Mouse (Mus musculus) lung, postnatal 0 days (tissue): ENCODE measurements around the gene Zfp219. TPM values are rescaled to one million over a fixed set of nuclear protein-coding genes. Genes with fewer than 3 reads are reported as not detected.
A peak's percentile ranks its signal among the peaks of the same experiment; 100 is the strongest.

Experiments used
- ATAC-seq: fragments of 200-750 bp; cut with Nextera tagmentation; 2 replicates; pipeline ENCODE4 v1.8.0; 2017; ENCODE audit warnings: moderate library complexity
- DNase-seq: peaks from one replicate; pipeline ENCODE4 v3.0.0-alpha.2; 2016; ENCODE audit warnings: low spot score
- H3K27ac ChIP-seq: fragments of 300-500 bp; sonication (generic); 2 replicates; pipeline ENCODE4 v1.5.1; 2014; ENCODE audit warnings: antibody characterized with exemption, mild to moderate bottlenecking, low read length, mixed read lengths
- H3K27me3 ChIP-seq: fragments of 300-500 bp; sonication (generic); replicated peaks from 2 replicates; pipeline ENCODE4 v1.6.1; 2014; ENCODE audit warnings: low read length, mixed read lengths; ENCODE audit not compliant: insufficient read depth
- H3K36me3 ChIP-seq: fragments of 300-500 bp; sonication (generic); 2 replicates; pipeline ENCODE4 v1.6.1; 2014; ENCODE audit warnings: low read length, mixed read lengths; ENCODE audit not compliant: insufficient read depth
- H3K4me1 ChIP-seq: fragments of 300-500 bp; sonication (generic); 2 replicates; pipeline ENCODE4 v1.6.1; 2014; ENCODE audit warnings: antibody characterized with exemption, low read depth, low read length, mixed read lengths; ENCODE audit not compliant: insufficient read depth
- H3K4me2 ChIP-seq: fragments of 300-500 bp; sonication (generic); replicated peaks from 2 replicates; pipeline ENCODE4 v1.6.1; 2014; ENCODE audit warnings: low read depth, mild to moderate bottlenecking, low read length, moderate library complexity, mixed read lengths
- H3K4me3 ChIP-seq: fragments of 300-500 bp; sonication (generic); 2 replicates; pipeline ENCODE4 v1.5.1; 2014; ENCODE audit warnings: low read depth, low read length
- H3K9ac ChIP-seq: fragments of 300-500 bp; sonication (generic); replicated peaks from 2 replicates; pipeline ENCODE4 v1.6.1; 2014; ENCODE audit warnings: low read depth, mild to moderate bottlenecking
- H3K9me3 ChIP-seq: fragments of 300-500 bp; sonication (generic); 2 replicates; pipeline ENCODE4 v1.6.1; 2016; ENCODE audit warnings: low read length, mixed read lengths
- CTCF ChIP-seq: IDR thresholded peaks from 2 replicates; pipeline ENCODE4 v1.5.1; 2016; ENCODE audit warnings: antibody characterized with exemption, mild to moderate bottlenecking
- EP300 ChIP-seq: IDR thresholded peaks from 2 replicates; pipeline ENCODE4 v1.6.1; 2016; ENCODE audit warnings: antibody characterized with exemption, mild to moderate bottlenecking, control low read depth
- WGBS: fragments of 180-500 bp; shearing (Covaris S2); extraction: QIAGEN DNeasy Blood & Tissue Kit; methylation state at CpG from one replicate; pipeline ENCODE4 v1.1.7; 2014; 5-methylcytosine and 5-hydroxymethylcytosine counted together
- polyA plus RNA-seq: library from polyadenylated mRNA; unstranded; fragments of >200 nt; fragmentation: Nextera tagmentation; extraction: Ambion mirVana; gene quantifications from 2 replicates; pipeline ENCODE4 v1.2.1, GENCODE M21; 2015

Gene Zfp219
- polyA plus RNA-seq, 1 experiment from 2014 or later: 23.0 TPM

GRCm38 (mm10) chr14:52015445-52016100, 5.0 kb downstream of the Zfp219 start, which contains the start of gene Tmem253:
Gene Tmem253, plus strand, starts transcription at chr14:52015658.
- Histone ChIP-seq H3K9me3 (no peaks in the 10 kb centered on the region), H3K27ac (peak within 1 kb of the TSS; percentile 96), H3K4me2 (peak within 1 kb of the TSS; percentile 74), H3K9ac (peak within 1 kb of the TSS; percentile 63), H3K36me3 (no peaks in the 10 kb centered on the region), H3K4me3 (peak within 1 kb of the TSS; percentile 71), H3K27me3 (no peaks in the 10 kb centered on the region), H3K4me1 (no peaks in the 10 kb centered on the region; the same call in 1 of the 2 replicates)
- DNase-seq (peak; percentile 45), ATAC-seq (no peak)
- 17% methylated on average over 6 of the region's 6 CpGs for WGBS
- no peak for TF ChIP-seq CTCF
- no peak for TF ChIP-seq EP300

GRCm38 (mm10) chr14:52014761-52015311, 5.7 kb downstream of the Zfp219 start:
- Histone ChIP-seq H3K4me2 (peak overlapping the region; percentile 74), H3K27ac (peak overlapping the region; percentile 96), H3K36me3 (no peaks in the 10 kb centered on the region), H3K9ac (peak overlapping the region; percentile 63), H3K27me3 (no peaks in the 10 kb centered on the region), H3K9me3 (no peaks in the 10 kb centered on the region), H3K4me1 (peaks cover 3% of the 10 kb centered on the region; the same call in 1 of the 2 replicates), H3K4me3 (peak overlapping the region; percentile 71)
- TF ChIP-seq CTCF (no peak; the same call in 1 of the 2 replicates), EP300 (no peak)
- ATAC-seq (peak; percentile 55), DNase-seq (peak; percentile 90)
- under 1% methylated on average over 14 of the region's 28 CpGs for WGBS

- Histone ChIP-seq H3K36me3 (no peaks in the 10 kb centered on the region), H3K4me2 (peak overlapping the region; percentile 74), H3K4me3 (peak overlapping the region; percentile 71), H3K9me3 (no peaks in the 10 kb centered on the region), H3K9ac (peak overlapping the region; percentile 63), H3K27me3 (no peaks in the 10 kb centered on the region), H3K4me1 (peaks cover 3% of the 10 kb centered on the region; the same call in 1 of the 2 replicates), H3K27ac (peak overlapping the region; percentile 96)
- TF ChIP-seq EP300 (no peak), CTCF (no peak)
- WGBS: no CpG with 5 or more reads among the region's 80 CpGs
- DNase-seq (peak; percentile 32), ATAC-seq (peak; percentile 38)
These were observed 6.2 kb downstream of the Zfp219 start for GRCm38 (mm10) chr14:52014271-52014760.

- peaks cover 3% of the 10 kb centered on the region; the same call in 1 of the 2 replicates for H3K4me1 ChIP-seq
- no peaks in the 10 kb centered on the region for H3K27me3 ChIP-seq
- H3K9ac ChIP-seq: peak overlapping the region; percentile 63
- DNase-seq (peak; percentile 54), ATAC-seq (peak; percentile 23)
- H3K9me3 ChIP-seq: no peaks in the 10 kb centered on the region
- no peaks in the 10 kb centered on the region for H3K36me3 ChIP-seq
- WGBS: 4% methylated on average over 12 of the region's 24 CpGs
- no peak for TF ChIP-seq CTCF
- no peak for TF ChIP-seq EP300
- H3K27ac ChIP-seq: peak overlapping the region; percentile 96
- H3K4me3 ChIP-seq: peak overlapping the region; percentile 71
- H3K4me2 ChIP-seq: peak overlapping the region; percentile 74
These were observed 6.7 kb downstream of the Zfp219 start for GRCm38 (mm10) chr14:52013771-52014219.

- H3K9ac ChIP-seq: peak overlapping the region; percentile 63; the same call in 1 of the 2 replicates
- no peaks in the 10 kb centered on the region for H3K9me3 ChIP-seq
- ATAC-seq (no peak), DNase-seq (no peak)
- H3K27me3 ChIP-seq: no peaks in the 10 kb centered on the region
- TF ChIP-seq CTCF (no peak), EP300 (no peak)
- 60% methylated on average over 8 of the region's 8 CpGs for WGBS
- H3K36me3 ChIP-seq: no peaks in the 10 kb centered on the region
- H3K27ac ChIP-seq: peak overlapping the region; percentile 96; the same call in 1 of the 2 replicates
- peak overlapping the region; percentile 74 for H3K4me2 ChIP-seq
- H3K4me1 ChIP-seq: peaks cover 3% of the 10 kb centered on the region; the same call in 1 of the 2 replicates
- H3K4me3 ChIP-seq: peak overlapping the region; percentile 71; the same call in 1 of the 2 replicates
These were observed 7.4 kb downstream of the Zfp219 start for GRCm38 (mm10) chr14:52013021-52013610.

GRCm38 (mm10) chr14:52012553-52012952, 8.0 kb downstream of the Zfp219 start:
- Histone ChIP-seq H3K9ac (no peak overlapping the region), H3K27me3 (no peaks in the 10 kb centered on the region), H3K4me1 (peaks cover 3% of the 10 kb centered on the region; the same call in 1 of the 2 replicates), H3K4me3 (no peak overlapping the region), H3K27ac (no peak overlapping the region), H3K9me3 (no peaks in the 10 kb centered on the region), H3K36me3 (no peaks in the 10 kb centered on the region), H3K4me2 (no peak overlapping the region)
- ATAC-seq (no peak), DNase-seq (no peak)
- 78% methylated on average over 5 of the region's 5 CpGs for WGBS
- TF ChIP-seq EP300 (no peak), CTCF (no peak)
